Mouse (Mus musculus) lung, embryonic 16.5 days (tissue): Measurements from ENCODE around the gene Pbld1. TPM values are rescaled to one million over a fixed set of nuclear protein-coding genes. Genes with fewer than 3 reads are reported as not detected.

Source experiments
- ATAC-seq: fragments of 200-750 bp; cut with Nextera tagmentation; 2 replicates; pipeline ENCODE4 v1.8.0; 2017; ENCODE audit warnings: low read depth, mild to moderate bottlenecking, moderate library complexity
- H3K27ac ChIP-seq: fragments of 300-500 bp; sonication (generic); 2 replicates; pipeline ENCODE4 v1.5.1; 2014; ENCODE audit warnings: mild to moderate bottlenecking, control low read depth, low read length
- H3K27me3 ChIP-seq: fragments of 300-500 bp; sonication (generic); 2 replicates; pipeline ENCODE4 v1.6.1; 2014; ENCODE audit warnings: low read depth, low read length, mixed read lengths; ENCODE audit not compliant: control insufficient read depth, insufficient read depth
- H3K36me3 ChIP-seq: fragments of 300-500 bp; sonication (generic); 2 replicates; pipeline ENCODE4 v1.6.1; 2014; ENCODE audit warnings: low read length; ENCODE audit not compliant: control insufficient read depth, insufficient read depth
- H3K4me1 ChIP-seq: fragments of 300-500 bp; sonication (generic); replicated peaks from 2 replicates; pipeline ENCODE4 v1.6.1; 2014; ENCODE audit warnings: low read length, mixed read lengths; ENCODE audit not compliant: control insufficient read depth, insufficient read depth
- H3K4me2 ChIP-seq: fragments of 300-500 bp; sonication (generic); 2 replicates; pipeline ENCODE4 v1.6.1; 2014; ENCODE audit warnings: low read depth, low read length, control low read depth
- H3K4me3 ChIP-seq: fragments of 300-500 bp; sonication (generic); 2 replicates; pipeline ENCODE4 v1.5.1; 2014; ENCODE audit warnings: mild to moderate bottlenecking, low read length, control low read depth
- H3K9ac ChIP-seq: fragments of 300-500 bp; sonication (generic); 2 replicates; pipeline ENCODE4 v1.6.1; 2014; ENCODE audit warnings: low read length, control low read depth
- H3K9me3 ChIP-seq: fragments of 300-500 bp; sonication (generic); 2 replicates; pipeline ENCODE4 v1.6.1; 2016; ENCODE audit warnings: low read length; ENCODE audit not compliant: control insufficient read depth
- WGBS: fragments of 180-500 bp; shearing (Covaris S2); extraction: QIAGEN DNeasy Blood & Tissue Kit; methylation state at CpG from one replicate; pipeline ENCODE4 v1.1.7; 2014; 5-methylcytosine and 5-hydroxymethylcytosine counted together
- polyA plus RNA-seq: library from polyadenylated mRNA; unstranded; fragments of >200 nt; fragmentation: Nextera tagmentation; extraction: Ambion mirVana; gene quantifications from 2 replicates; pipeline ENCODE4 v1.2.1, GENCODE M21; 2015

The Pbld1 gene
- polyA plus RNA-seq, 1 experiment from 2014 or later: 1.1 TPM

GRCm38 (mm10) chr10:63032956-63033355 lies 27.0 kb upstream of the Pbld1 start:
- no peak overlapping the region for H3K9ac ChIP-seq
- H3K4me2 ChIP-seq: no peak overlapping the region
- H3K4me1 ChIP-seq: no peaks in the 10 kb centered on the region; the same call in 1 of the 2 replicates
- no peaks in the 10 kb centered on the region for H3K27me3 ChIP-seq
- no peaks in the 10 kb centered on the region for H3K36me3 ChIP-seq
- H3K9me3 ChIP-seq: no peaks in the 10 kb centered on the region
- no peak overlapping the region for H3K4me3 ChIP-seq
- peak overlapping the region; percentile 59 for H3K27ac ChIP-seq
- ATAC-seq: no peak
- WGBS: 59% methylated on average over 3 of the region's 3 CpGs

- ATAC-seq: no peak
- H3K4me3 ChIP-seq: no peak overlapping the region
- H3K9me3 ChIP-seq: no peaks in the 10 kb centered on the region
- H3K4me2 ChIP-seq: peak overlapping the region; percentile 7; the same call in 1 of the 2 replicates
- no peaks in the 10 kb centered on the region for H3K4me1 ChIP-seq
- H3K27ac ChIP-seq: no peak overlapping the region
- WGBS: 48% methylated on average over 14 of the region's 14 CpGs
- no peak overlapping the region for H3K9ac ChIP-seq
- no peaks in the 10 kb centered on the region for H3K27me3 ChIP-seq
- H3K36me3 ChIP-seq: no peaks in the 10 kb centered on the region
These were observed 21.2 kb upstream of the Pbld1 start for GRCm38 (mm10) chr10:63038571-63039320.

GRCm38 (mm10) chr10:63039867-63040628 lies 19.9 kb upstream of the Pbld1 start:
- Histone ChIP-seq H3K27me3 (no peaks in the 10 kb centered on the region), H3K4me2 (no peak overlapping the region), H3K4me1 (no peaks in the 10 kb centered on the region), H3K9me3 (no peaks in the 10 kb centered on the region), H3K36me3 (no peaks in the 10 kb centered on the region), H3K27ac (no peak overlapping the region), H3K9ac (no peak overlapping the region), H3K4me3 (no peak overlapping the region)
- WGBS: 73% methylated on average over 5 of the region's 5 CpGs
- no peak for ATAC-seq

GRCm38 (mm10) chr10:63043154-63043553 lies 16.8 kb upstream of the Pbld1 start:
- no peaks in the 10 kb centered on the region for H3K9me3 ChIP-seq
- H3K4me2 ChIP-seq: no peak overlapping the region
- H3K27ac ChIP-seq: no peak overlapping the region
- no peak for ATAC-seq
- WGBS: 55% methylated on average over 3 of the region's 3 CpGs
- H3K36me3 ChIP-seq: no peaks in the 10 kb centered on the region
- H3K4me3 ChIP-seq: no peak overlapping the region
- no peak overlapping the region for H3K9ac ChIP-seq
- no peaks in the 10 kb centered on the region for H3K27me3 ChIP-seq
- H3K4me1 ChIP-seq: no peaks in the 10 kb centered on the region

- no peaks in the 10 kb centered on the region for H3K27me3 ChIP-seq
- H3K4me3 ChIP-seq: no peak overlapping the region
- no peaks in the 10 kb centered on the region for H3K4me1 ChIP-seq
- H3K4me2 ChIP-seq: no peak overlapping the region
- 86% methylated on average over 8 of the region's 8 CpGs for WGBS
- no peaks in the 10 kb centered on the region for H3K36me3 ChIP-seq
- no peak for ATAC-seq
- H3K9me3 ChIP-seq: no peaks in the 10 kb centered on the region
- H3K27ac ChIP-seq: no peak overlapping the region
- no peak overlapping the region for H3K9ac ChIP-seq
These were observed 12.2 kb upstream of the Pbld1 start for GRCm38 (mm10) chr10:63047751-63048150.

DNA sequence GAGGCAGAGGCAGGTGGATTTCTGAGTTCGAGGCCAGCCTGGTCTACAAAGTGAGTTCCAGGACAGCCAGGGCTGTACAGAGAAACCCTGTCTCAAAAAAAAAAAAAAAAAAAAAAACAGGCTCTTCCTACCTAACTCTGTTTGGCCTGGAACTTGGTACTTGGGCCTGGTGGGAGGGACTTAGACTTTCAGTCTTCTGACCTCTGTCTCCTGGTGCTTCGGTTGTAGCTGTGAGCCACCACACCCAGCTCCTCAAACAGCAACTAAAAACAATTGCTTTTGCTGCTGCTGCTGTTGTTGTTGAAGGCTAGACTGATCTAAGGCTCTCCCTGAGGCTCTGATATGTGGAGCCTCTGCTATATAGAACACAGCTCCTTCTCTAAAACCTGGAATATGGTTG lies 10.9 kb upstream of the Pbld1 start:
- ATAC-seq: no peak
- H3K4me3 ChIP-seq: no peak overlapping the region
- no peak overlapping the region for H3K9ac ChIP-seq
- WGBS: 90% methylated on average over 2 of the region's 2 CpGs
- H3K27ac ChIP-seq: no peak overlapping the region
- H3K9me3 ChIP-seq: no peaks in the 10 kb centered on the region
- H3K36me3 ChIP-seq: no peaks in the 10 kb centered on the region
- no peaks in the 10 kb centered on the region for H3K27me3 ChIP-seq
- H3K4me1 ChIP-seq: no peaks in the 10 kb centered on the region
- H3K4me2 ChIP-seq: no peak overlapping the region

- Histone ChIP-seq H3K9me3 (no peaks in the 10 kb centered on the region), H3K27ac (no peak overlapping the region), H3K4me3 (no peak overlapping the region), H3K27me3 (no peaks in the 10 kb centered on the region), H3K4me1 (no peaks in the 10 kb centered on the region), H3K36me3 (no peaks in the 10 kb centered on the region), H3K4me2 (no peak overlapping the region), H3K9ac (no peak overlapping the region)
- WGBS: 74% methylated on average over 7 of the region's 7 CpGs
- ATAC-seq: no peak
These were observed 8.7 kb upstream of the Pbld1 start for GRCm38 (mm10) chr10:63051267-63051666.

DNA sequence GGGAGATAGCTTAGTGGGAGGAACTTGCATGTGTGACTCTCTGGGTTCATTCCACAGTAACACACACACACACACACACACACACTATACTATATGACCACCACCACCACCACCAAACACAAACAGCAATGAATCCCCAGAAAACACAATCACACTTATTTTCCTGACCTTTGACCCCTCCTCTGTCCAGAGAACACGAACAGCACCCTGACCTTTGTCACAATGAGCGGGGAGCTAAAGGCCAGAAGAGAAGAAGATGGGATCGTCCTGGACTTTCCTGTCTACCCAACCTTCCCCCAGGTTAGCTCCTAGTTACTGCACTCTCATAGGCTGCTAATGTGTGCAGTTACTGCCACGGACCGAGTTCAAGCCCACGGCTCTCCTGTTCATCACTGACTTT lies 8.0 kb upstream of the Pbld1 start:
- Histone ChIP-seq H3K4me1 (no peaks in the 10 kb centered on the region), H3K4me3 (no peak overlapping the region), H3K9ac (no peak overlapping the region), H3K36me3 (no peaks in the 10 kb centered on the region), H3K9me3 (no peaks in the 10 kb centered on the region), H3K27ac (no peak overlapping the region), H3K4me2 (no peak overlapping the region), H3K27me3 (no peaks in the 10 kb centered on the region)
- WGBS: 83% methylated on average over 6 of the region's 6 CpGs
- no peak for ATAC-seq

GRCm38 (mm10) chr10:63053007-63053406 lies 7.0 kb upstream of the Pbld1 start:
- no peaks in the 10 kb centered on the region for H3K27me3 ChIP-seq
- 46% methylated on average over 6 of the region's 6 CpGs for WGBS
- ATAC-seq: no peak
- H3K9me3 ChIP-seq: no peaks in the 10 kb centered on the region
- no peak overlapping the region for H3K4me3 ChIP-seq
- H3K36me3 ChIP-seq: no peaks in the 10 kb centered on the region
- no peaks in the 10 kb centered on the region for H3K4me1 ChIP-seq
- H3K27ac ChIP-seq: no peak overlapping the region
- no peak overlapping the region for H3K9ac ChIP-seq
- no peak overlapping the region for H3K4me2 ChIP-seq
